ENCODE assay signal across 9 mouse cellular contexts in the genomic region with DNA sequence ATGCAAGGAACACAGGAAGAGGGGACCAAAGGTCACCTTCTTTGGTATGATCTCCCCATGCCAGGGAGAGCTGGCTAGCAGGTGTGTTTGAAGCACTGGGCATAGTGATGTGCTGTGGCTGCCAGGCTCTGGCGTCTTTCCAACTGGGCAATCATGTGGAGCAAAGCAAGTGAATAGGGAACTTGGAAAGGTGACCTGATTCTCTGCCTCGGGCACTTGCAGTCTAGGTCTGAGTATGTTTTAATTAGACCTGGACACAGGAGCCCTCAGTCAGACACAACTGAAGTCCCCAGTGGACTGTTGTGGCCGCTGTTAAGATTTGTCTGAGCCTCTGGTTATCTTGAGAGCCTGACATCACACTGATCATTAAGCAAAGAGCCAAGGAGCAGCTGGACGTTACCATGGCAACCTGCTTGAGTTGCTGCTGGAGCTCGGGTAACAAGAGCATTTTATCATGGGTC.
A peak's percentile ranks its signal among the peaks of the same experiment; 100 is the strongest.
DNase-seq lines count a peak whose midpoint lies in the region; ATAC-seq lines count a peak whose summit lies in the region.
"Had no signal": no experiment of that assay in that cellular context is flagged by ENCODE, and none has a peak within 500 bp of the region (broad histone marks: within the 10 kb centered on the region; RNA-seq: fewer than 3 reads in every experiment).

No protein-coding gene starts in this region.

- H3K4me1 ChIP-seq in forebrain, embryonic 13.5 days = peaks cover 32% of the 10 kb centered on the region

- H3K9ac ChIP-seq in forebrain, embryonic 13.5 days = no peak overlapping the region
- H3K9ac ChIP-seq: embryonic facial prominence, embryonic 13.5 days had no signal

- H3K36me3 ChIP-seq in forebrain, embryonic 13.5 days (ENCODE audit: poor library complexity, severe bottlenecking) = no peaks in the 10 kb centered on the region
- H3K36me3 ChIP-seq: embryonic facial prominence, embryonic 13.5 days had no signal

- H3K4me3 ChIP-seq in forebrain, embryonic 13.5 days = no peak overlapping the region
- H3K4me3 ChIP-seq: embryonic facial prominence, embryonic 13.5 days had no signal

- peak; percentile 66 for DNase-seq in R1 (ENCODE audit: low read depth, low spot score)
- peak; percentile 55 for DNase-seq in cerebellum, adult 11-12 months
- DNase-seq in heart, postnatal 10 days = peak; percentile 91
- DNase-seq in kidney, postnatal 36 days = peak; percentile 95
- peak; percentile 40 to 55 for DNase-seq in lung, postnatal 4 days
- peak; percentile 50 for DNase-seq in right cerebral cortex, postnatal 4 days
- DNase-seq in urinary bladder, adult 18-20 months (ENCODE audit: low spot score in 2 of 2) = no peak

- H3K27me3 ChIP-seq in forebrain, embryonic 13.5 days = no peaks in the 10 kb centered on the region
- H3K27me3 ChIP-seq: embryonic facial prominence, embryonic 13.5 days had no signal

- peak; percentile 91 for ATAC-seq in forebrain, embryonic 13.5 days

- H3K27ac ChIP-seq in forebrain, embryonic 13.5 days = peak overlapping the region; percentile 82

- peak overlapping the region; percentile 40 for H3K4me2 ChIP-seq in forebrain, embryonic 13.5 days
- H3K4me2 ChIP-seq: embryonic facial prominence, embryonic 13.5 days had no signal

- WGBS in forebrain, embryonic 13.5 days = 3% methylated on average over 5 of the region's 5 CpGs

- no peaks in the 10 kb centered on the region for H3K9me3 ChIP-seq in forebrain, embryonic 13.5 days (replicated peaks)
- H3K9me3 ChIP-seq: embryonic facial prominence, embryonic 13.5 days had no signal

- intact Hi-C loops in heart, postnatal 10 days (cut with DNase I) = loop anchor here (1.0 to 2.0 kb wide), 2 partner anchors 24 to 65 kb away; no protein-coding TSS in a partner anchor

Comparison
In these comparisons a context has a peak if more than half of its experiments do, and no peak if none do; other contexts are left out.
1. DNase-seq: peak in R1 (single experiment), cerebellum, adult 11-12 months (single experiment), heart, postnatal 10 days (2 of 2), kidney, postnatal 36 days (2 of 2), lung, postnatal 4 days (2 of 2) and right cerebral cortex, postnatal 4 days (single experiment); none in urinary bladder, adult 18-20 months (0 of 2).